Mouse (Mus musculus) C2C12 (cell line): ENCODE results near the gene Il1rapl1.

ENCODE experiments used
- CTCF ChIP-seq: IDR thresholded peaks from one replicate; pipeline ENCODE4 v1.5.1; 2011; ENCODE audit not compliant: control insufficient read depth, insufficient read depth, insufficient read length
- FOSL1 ChIP-seq: IDR thresholded peaks from one replicate; pipeline ENCODE4 v1.8.0; 2011; ENCODE audit warnings: mild to moderate bottlenecking, low read length; ENCODE audit not compliant: poor library complexity, insufficient read depth, severe bottlenecking
- MAX ChIP-seq: IDR thresholded peaks from one replicate; pipeline ENCODE4 v1.6.1; 2011; ENCODE audit warnings: mild to moderate bottlenecking, control low read depth
- MYOD1 ChIP-seq: IDR thresholded peaks from one replicate; pipeline ENCODE4 v1.6.1; 2011; ENCODE audit warnings: low read depth; ENCODE audit not compliant: control insufficient read depth, insufficient read length
- MYOG ChIP-seq: IDR thresholded peaks from one replicate; pipeline ENCODE4 v1.6.1; 2011; ENCODE audit not compliant: control insufficient read depth, insufficient read length; ENCODE audit errors: extremely low read depth
- USF1 ChIP-seq: IDR thresholded peaks from one replicate; pipeline ENCODE4 v1.6.1; 2011; ENCODE audit warnings: low read depth, mild to moderate bottlenecking, control low read depth, moderate library complexity

DNA sequence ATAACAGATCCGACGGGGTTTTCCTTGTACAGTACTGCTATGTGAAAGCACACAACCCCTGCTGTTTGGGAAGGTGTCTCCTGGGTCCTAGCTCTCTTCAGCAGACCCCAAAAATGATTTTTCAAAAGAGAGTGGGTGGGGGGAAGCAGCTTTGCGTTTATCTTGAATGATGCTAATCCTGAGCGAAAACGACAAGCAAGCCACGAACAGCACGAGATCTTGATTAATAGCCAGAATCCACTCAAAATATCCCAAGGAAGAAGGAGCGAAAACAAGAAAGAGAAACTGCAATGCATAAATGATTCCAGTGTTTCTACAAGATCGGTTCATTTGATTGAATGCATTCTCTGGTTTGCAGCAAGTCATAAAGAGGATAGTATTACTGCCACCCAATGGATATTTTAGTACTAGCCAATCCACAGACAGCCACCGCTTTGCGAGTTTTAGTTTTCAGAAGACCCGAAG lies at the start of gene Il1rapl1:
- TF ChIP-seq CTCF (no peak), MAX (no peak), MYOD1 (no peak), USF1 (no peak), MYOG (no peak), FOSL1 (no peak)
